Mouse (Mus musculus) frontal cortex, postnatal 14 days (tissue): ENCODE results near the gene Tnpo2.

Experiments used
- DNase-seq, 2 experiments: peaks; one replicate each; pipeline ENCODE4 v3.0.0; 2022; ENCODE audit warnings: low spot score in 2 of 2

Tnpo2 gene

GRCm38 (mm10) chr8:85100076-85100665 lies 63.5 kb downstream of the Tnpo2 start:
- no peak for DNase-seq
